Mouse (Mus musculus) stomach, embryonic 14.5 days (tissue): Measurements from ENCODE around the gene Lcmt1. TPM values are rescaled to one million over a fixed set of nuclear protein-coding genes. Genes with fewer than 3 reads are reported as not detected.
A peak's percentile ranks its signal among the peaks of the same experiment; 100 is the strongest.

Source experiments
- ATAC-seq: fragments of 200-750 bp; cut with Nextera tagmentation; 2 replicates; pipeline ENCODE4 v1.8.0; 2017; ENCODE audit warnings: low read depth, moderate TSS enrichment; ENCODE audit not compliant: insufficient number of reproducible peaks, insufficient read depth, low FRiP score
- H3K27ac ChIP-seq: fragments of 300-500 bp; sonication (generic); 2 replicates; pipeline ENCODE4 v1.5.1; 2014; ENCODE audit warnings: mild to moderate bottlenecking, low read length, moderate library complexity, mixed read lengths
- H3K27me3 ChIP-seq: fragments of 300-500 bp; sonication (generic); 2 replicates; pipeline ENCODE4 v1.6.1; 2014; ENCODE audit warnings: low read length, control low read depth, mixed read lengths; ENCODE audit not compliant: control insufficient read depth, insufficient read depth
- H3K36me3 ChIP-seq: fragments of 300-500 bp; sonication (generic); 2 replicates; pipeline ENCODE4 v1.6.1; 2014; ENCODE audit warnings: mild to moderate bottlenecking, control low read depth, low read length, moderate library complexity, mixed read lengths; ENCODE audit not compliant: control insufficient read depth, insufficient read depth
- H3K4me1 ChIP-seq: fragments of 300-500 bp; sonication (generic); 2 replicates; pipeline ENCODE4 v1.6.1; 2014; ENCODE audit warnings: low read length, control low read depth, mixed read lengths; ENCODE audit not compliant: control insufficient read depth, insufficient read depth
- H3K4me2 ChIP-seq: fragments of 300-500 bp; sonication (generic); replicated peaks from 2 replicates; pipeline ENCODE4 v1.6.1; 2014; ENCODE audit warnings: low read depth, low read length, control low read depth
- H3K4me3 ChIP-seq: fragments of 300-500 bp; sonication (generic); 2 replicates; pipeline ENCODE4 v1.5.1; 2014; ENCODE audit warnings: low read depth, low read length, control low read depth
- H3K9ac ChIP-seq: fragments of 300-500 bp; sonication (generic); replicated peaks from 2 replicates; pipeline ENCODE4 v1.6.1; 2014; ENCODE audit warnings: low read depth, mild to moderate bottlenecking, control low read depth, low read length, moderate library complexity, mixed read lengths
- H3K9me3 ChIP-seq: fragments of 300-500 bp; sonication (generic); 2 replicates; pipeline ENCODE4 v1.6.1; 2016; ENCODE audit warnings: low read depth, low read length, control low read depth; ENCODE audit not compliant: control insufficient read depth
- WGBS: fragments of 180-500 bp; shearing (Covaris S2); extraction: QIAGEN DNeasy Blood & Tissue Kit; methylation state at CpG from one replicate; pipeline ENCODE4 v1.1.7; 2014; 5-methylcytosine and 5-hydroxymethylcytosine counted together
- polyA plus RNA-seq: library from polyadenylated mRNA; unstranded; fragments of >200 nt; fragmentation: Nextera tagmentation; extraction: Ambion mirVana; gene quantifications from 2 replicates; pipeline ENCODE4 v1.2.1, GENCODE M21; 2014

Lcmt1 gene
- polyA plus RNA-seq, 1 experiment from 2014 or later: 49.8 TPM

GRCm38 (mm10) chr7:123416803-123417202, 47.2 kb downstream of the Lcmt1 start:
- Histone ChIP-seq H3K36me3 (peaks cover 2% of the 10 kb centered on the region), H3K27me3 (no peaks in the 10 kb centered on the region), H3K4me2 (no peak overlapping the region), H3K9me3 (no peaks in the 10 kb centered on the region), H3K4me3 (no peak overlapping the region), H3K27ac (no peak overlapping the region), H3K9ac (no peak overlapping the region), H3K4me1 (no peaks in the 10 kb centered on the region)
- ATAC-seq: no peak
- 54% methylated on average over 4 of the region's 4 CpGs for WGBS

- Histone ChIP-seq H3K9ac (no peak overlapping the region), H3K4me2 (no peak overlapping the region), H3K27ac (no peak overlapping the region), H3K4me3 (no peak overlapping the region), H3K9me3 (no peaks in the 10 kb centered on the region), H3K27me3 (no peaks in the 10 kb centered on the region), H3K4me1 (no peaks in the 10 kb centered on the region), H3K36me3 (peaks cover 5% of the 10 kb centered on the region)
- ATAC-seq: no peak
- WGBS: 88% methylated on average over 3 of the region's 3 CpGs
Observed at GRCm38 (mm10) chr7:123417661-123418060, 48.1 kb downstream of the Lcmt1 start.

GRCm38 (mm10) chr7:123419984-123420383, 50.4 kb downstream of the Lcmt1 start:
- H3K4me3 ChIP-seq: no peak overlapping the region
- H3K4me1 ChIP-seq: no peaks in the 10 kb centered on the region
- WGBS: 87% methylated on average over 4 of the region's 4 CpGs
- no peak overlapping the region for H3K4me2 ChIP-seq
- H3K9me3 ChIP-seq: no peaks in the 10 kb centered on the region
- H3K36me3 ChIP-seq: peaks cover 8% of the 10 kb centered on the region
- H3K9ac ChIP-seq: no peak overlapping the region
- ATAC-seq: no peak
- H3K27me3 ChIP-seq: no peaks in the 10 kb centered on the region
- H3K27ac ChIP-seq: no peak overlapping the region

- WGBS: 61% methylated on average over 3 of the region's 3 CpGs
- no peak overlapping the region for H3K27ac ChIP-seq
Observed at GRCm38 (mm10) chr7:123421958-123422357, 52.4 kb downstream of the Lcmt1 start.

GRCm38 (mm10) chr7:123424281-123424680, 54.7 kb downstream of the Lcmt1 start:
- Histone ChIP-seq H3K4me1 (no peaks in the 10 kb centered on the region), H3K27me3 (no peaks in the 10 kb centered on the region), H3K4me2 (no peak overlapping the region), H3K27ac (no peak overlapping the region), H3K9ac (no peak overlapping the region), H3K9me3 (no peaks in the 10 kb centered on the region), H3K36me3 (peaks cover 8% of the 10 kb centered on the region), H3K4me3 (no peak overlapping the region)
- ATAC-seq: no peak
- WGBS: 91% methylated on average over 6 of the region's 6 CpGs

More at GRCm38 (mm10) chr7:123421958-123422357, 52.4 kb downstream of the Lcmt1 start:
- peak; percentile 46; the same call in 1 of the 2 replicates for ATAC-seq
- Histone ChIP-seq H3K4me2 (no peak overlapping the region), H3K9me3 (no peaks in the 10 kb centered on the region), H3K9ac (no peak overlapping the region), H3K36me3 (peaks cover 8% of the 10 kb centered on the region), H3K4me3 (no peak overlapping the region), H3K4me1 (no peaks in the 10 kb centered on the region), H3K27me3 (no peaks in the 10 kb centered on the region)

GRCm38 (mm10) chr7:123425134-123425757, 55.7 kb downstream of the Lcmt1 start:
- Histone ChIP-seq H3K9ac (no peak overlapping the region), H3K27me3 (no peaks in the 10 kb centered on the region), H3K9me3 (no peaks in the 10 kb centered on the region), H3K4me1 (no peaks in the 10 kb centered on the region), H3K4me3 (no peak overlapping the region), H3K4me2 (no peak overlapping the region), H3K27ac (no peak overlapping the region), H3K36me3 (peaks cover 8% of the 10 kb centered on the region)
- 85% methylated on average over 6 of the region's 6 CpGs for WGBS
- no peak for ATAC-seq

GRCm38 (mm10) chr7:123429624-123430410, 60.2 kb downstream of the Lcmt1 start:
- ATAC-seq: no peak
- no peak overlapping the region for H3K27ac ChIP-seq
- no peaks in the 10 kb centered on the region for H3K4me1 ChIP-seq

GRCm38 (mm10) chr7:123430411-123430705, 60.8 kb downstream of the Lcmt1 start:
- H3K27ac ChIP-seq: no peak overlapping the region
- no peaks in the 10 kb centered on the region for H3K9me3 ChIP-seq
- H3K4me2 ChIP-seq: no peak overlapping the region
- no peak for ATAC-seq
- no peaks in the 10 kb centered on the region for H3K27me3 ChIP-seq
- H3K9ac ChIP-seq: no peak overlapping the region
- H3K4me3 ChIP-seq: no peak overlapping the region
- no peaks in the 10 kb centered on the region for H3K4me1 ChIP-seq
- H3K36me3 ChIP-seq: peaks cover 7% of the 10 kb centered on the region; the same call in 1 of the 2 replicates
- 73% methylated on average over 4 of the region's 4 CpGs for WGBS

More at GRCm38 (mm10) chr7:123429624-123430410, 60.2 kb downstream of the Lcmt1 start:
- Histone ChIP-seq H3K4me3 (no peak overlapping the region), H3K9ac (no peak overlapping the region), H3K27me3 (no peaks in the 10 kb centered on the region), H3K36me3 (peaks cover 7% of the 10 kb centered on the region; the same call in 1 of the 2 replicates), H3K4me2 (no peak overlapping the region), H3K9me3 (no peaks in the 10 kb centered on the region)
- WGBS: 55% methylated on average over 8 of the region's 8 CpGs
